Mouse (Mus musculus): ENCODE measurements around the gene Zfp97. TPM values are rescaled to one million over a fixed set of nuclear protein-coding genes. Genes with fewer than 3 reads are reported as not detected.
"Not testable (repeated sequence)": the region's sequence is repeated elsewhere in the genome, so short reads cannot be mapped to it uniquely, and the experiment has no call there.

Zfp97 gene
- 1 to 10 TPM; 4.2 to 6.8 (median 5.4) TPM for total RNA-seq (2022)

GRCm38 (mm10) chr17:17120830-17121502 is at the start of gene Zfp97:
Gene Zfp97, plus strand, starts transcription at chr17:17121415.
- not testable (repeated sequence) for DNase-seq

GRCm38 (mm10) chr17:17178757-17179413 is 57.7 kb downstream of the Zfp97 start:
- not testable (repeated sequence) for DNase-seq

- DNase-seq = not testable (repeated sequence)
Observed at GRCm38 (mm10) chr17:17194761-17195160, 73.5 kb downstream of the Zfp97 start.

- no peak for DNase-seq
Observed at GRCm38 (mm10) chr17:17195178-17195577, 74.0 kb downstream of the Zfp97 start.

- not testable (repeated sequence) for DNase-seq
Observed at GRCm38 (mm10) chr17:17196111-17196510, 74.9 kb downstream of the Zfp97 start.

Other genes with a start within 250 kb of the Zfp97 start
- gene Zfp960, start 57.3 kb upstream of the Zfp97 start, total RNA-seq (2022) = 10 to 100 TPM in 1 of 4 experiments, 1 to 10 TPM in 3; 5.4 to 10.5 (median 7.1) TPM